Mouse (Mus musculus): Measurements from ENCODE around the gene Ehd3. TPM values are rescaled to one million over a fixed set of nuclear protein-coding genes. Genes with fewer than 3 reads are reported as not detected.

Gene Ehd3
- polyA plus RNA-seq, 1 experiment from 2014 or later, result 7.0 TPM

- H3K4me3 ChIP-seq (ENCODE audit: low read depth, low read length), result no peak overlapping the region
- WGBS, result 90% methylated on average over 9 of the region's 9 CpGs
- no peaks in the 10 kb centered on the region for H3K9me3 ChIP-seq (ENCODE audit: control insufficient read depth, low read length)
- DNase-seq (ENCODE audit: low spot score), result no peak
- no peaks in the 10 kb centered on the region for H3K4me1 ChIP-seq (replicated peaks; ENCODE audit: control insufficient read depth, insufficient read depth, low read length)
- no peak overlapping the region for H3K9ac ChIP-seq (ENCODE audit: low read depth, low read length)
- H3K36me3 ChIP-seq (ENCODE audit: control insufficient read depth, insufficient read depth, low read length), result no peaks in the 10 kb centered on the region
- H3K27me3 ChIP-seq (ENCODE audit: control insufficient read depth, insufficient read depth, low read length), result no peaks in the 10 kb centered on the region
- no peak for ATAC-seq (ENCODE audit: low FRiP score)
- H3K4me2 ChIP-seq (replicated peaks; ENCODE audit: low read depth, low read length), result no peak overlapping the region
- H3K27ac ChIP-seq (ENCODE audit: low read depth, low read length), result no peak overlapping the region
These were observed 65.2 kb downstream of the Ehd3 start for GRCm38 (mm10) chr17:73869008-73869685.

GRCm38 (mm10) chr17:73870956-73871605, 67.1 kb downstream of the Ehd3 start:
- Histone ChIP-seq H3K4me3 (ENCODE audit: low read depth, low read length) (no peak overlapping the region), H3K27me3 (ENCODE audit: control insufficient read depth, insufficient read depth, low read length) (no peaks in the 10 kb centered on the region), H3K36me3 (ENCODE audit: control insufficient read depth, insufficient read depth, low read length) (no peaks in the 10 kb centered on the region), H3K9me3 (ENCODE audit: control insufficient read depth, low read length) (no peaks in the 10 kb centered on the region), H3K9ac (ENCODE audit: low read depth, low read length) (no peak overlapping the region), H3K4me1 (replicated peaks; ENCODE audit: control insufficient read depth, insufficient read depth, low read length) (no peaks in the 10 kb centered on the region), H3K4me2 (replicated peaks; ENCODE audit: low read depth, low read length) (no peak overlapping the region), H3K27ac (ENCODE audit: low read depth, low read length) (no peak overlapping the region)
- 93% methylated on average over 14 of the region's 14 CpGs for WGBS
- ATAC-seq (ENCODE audit: low FRiP score) (no peak), DNase-seq (ENCODE audit: low spot score) (no peak)

GRCm38 (mm10) chr17:73875268-73875667, 71.3 kb downstream of the Ehd3 start:
- H3K27me3 ChIP-seq (ENCODE audit: control insufficient read depth, insufficient read depth, low read length), result no peaks in the 10 kb centered on the region
- no peak overlapping the region for H3K4me2 ChIP-seq (replicated peaks; ENCODE audit: low read depth, low read length)
- WGBS, result 90% methylated on average over 4 of the region's 4 CpGs

GRCm38 (mm10) chr17:73875674-73876073, 71.7 kb downstream of the Ehd3 start:
- Histone ChIP-seq H3K4me1 (replicated peaks; ENCODE audit: control insufficient read depth, insufficient read depth, low read length) (no peaks in the 10 kb centered on the region), H3K4me3 (ENCODE audit: low read depth, low read length) (no peak overlapping the region), H3K27ac (ENCODE audit: low read depth, low read length) (no peak overlapping the region), H3K36me3 (ENCODE audit: control insufficient read depth, insufficient read depth, low read length) (no peaks in the 10 kb centered on the region), H3K4me2 (replicated peaks; ENCODE audit: low read depth, low read length) (no peak overlapping the region), H3K9ac (ENCODE audit: low read depth, low read length) (no peak overlapping the region), H3K27me3 (ENCODE audit: control insufficient read depth, insufficient read depth, low read length) (no peaks in the 10 kb centered on the region), H3K9me3 (ENCODE audit: control insufficient read depth, low read length) (no peaks in the 10 kb centered on the region)
- DNase-seq (ENCODE audit: low spot score), result no peak
- WGBS, result 94% methylated on average over 7 of the region's 7 CpGs
- ATAC-seq (ENCODE audit: low FRiP score), result no peak

More at GRCm38 (mm10) chr17:73875268-73875667, 71.3 kb downstream of the Ehd3 start:
- no peak overlapping the region for H3K9ac ChIP-seq (ENCODE audit: low read depth, low read length)
- ATAC-seq (ENCODE audit: low FRiP score) (no peak), DNase-seq (ENCODE audit: low spot score) (no peak)
- H3K27ac ChIP-seq (ENCODE audit: low read depth, low read length), result no peak overlapping the region
- H3K4me1 ChIP-seq (replicated peaks; ENCODE audit: control insufficient read depth, insufficient read depth, low read length), result no peaks in the 10 kb centered on the region
- no peak overlapping the region for H3K4me3 ChIP-seq (ENCODE audit: low read depth, low read length)
- H3K36me3 ChIP-seq (ENCODE audit: control insufficient read depth, insufficient read depth, low read length), result no peaks in the 10 kb centered on the region
- no peaks in the 10 kb centered on the region for H3K9me3 ChIP-seq (ENCODE audit: control insufficient read depth, low read length)

- Histone ChIP-seq H3K27ac (ENCODE audit: low read depth, low read length) (no peak overlapping the region), H3K9me3 (ENCODE audit: control insufficient read depth, low read length) (no peaks in the 10 kb centered on the region), H3K4me2 (replicated peaks; ENCODE audit: low read depth, low read length) (no peak overlapping the region), H3K4me3 (ENCODE audit: low read depth, low read length) (no peak overlapping the region), H3K27me3 (ENCODE audit: control insufficient read depth, insufficient read depth, low read length) (no peaks in the 10 kb centered on the region), H3K36me3 (ENCODE audit: control insufficient read depth, insufficient read depth, low read length) (no peaks in the 10 kb centered on the region), H3K4me1 (replicated peaks; ENCODE audit: control insufficient read depth, insufficient read depth, low read length) (no peaks in the 10 kb centered on the region), H3K9ac (ENCODE audit: low read depth, low read length) (no peak overlapping the region)
- DNase-seq (ENCODE audit: low spot score) (no peak), ATAC-seq (ENCODE audit: low FRiP score) (peak; percentile 73; the same call in 1 of the 2 replicates)
- 86% methylated on average over 10 of the region's 10 CpGs for WGBS
These were observed 75.5 kb downstream of the Ehd3 start for GRCm38 (mm10) chr17:73879262-73879916.

GRCm38 (mm10) chr17:73880286-73880685, 76.4 kb downstream of the Ehd3 start:
- H3K4me1 ChIP-seq (replicated peaks; ENCODE audit: control insufficient read depth, insufficient read depth, low read length), result no peaks in the 10 kb centered on the region
- H3K9ac ChIP-seq (ENCODE audit: low read depth, low read length), result no peak overlapping the region
- no peak for DNase-seq (ENCODE audit: low spot score)
- H3K27me3 ChIP-seq (ENCODE audit: control insufficient read depth, insufficient read depth, low read length), result no peaks in the 10 kb centered on the region
- H3K27ac ChIP-seq (ENCODE audit: low read depth, low read length), result no peak overlapping the region
- ATAC-seq (ENCODE audit: low FRiP score), result no peak
- no peak overlapping the region for H3K4me2 ChIP-seq (replicated peaks; ENCODE audit: low read depth, low read length)
- H3K4me3 ChIP-seq (ENCODE audit: low read depth, low read length), result no peak overlapping the region
- WGBS, result 91% methylated on average over 6 of the region's 6 CpGs
- H3K9me3 ChIP-seq (ENCODE audit: control insufficient read depth, low read length), result no peaks in the 10 kb centered on the region
- H3K36me3 ChIP-seq (ENCODE audit: control insufficient read depth, insufficient read depth, low read length), result no peaks in the 10 kb centered on the region

- Histone ChIP-seq H3K9me3 (ENCODE audit: control insufficient read depth, low read length) (no peaks in the 10 kb centered on the region), H3K27ac (ENCODE audit: low read depth, low read length) (no peak overlapping the region), H3K27me3 (ENCODE audit: control insufficient read depth, insufficient read depth, low read length) (no peaks in the 10 kb centered on the region), H3K4me2 (replicated peaks; ENCODE audit: low read depth, low read length) (no peak overlapping the region), H3K4me1 (replicated peaks; ENCODE audit: control insufficient read depth, insufficient read depth, low read length) (no peaks in the 10 kb centered on the region), H3K36me3 (ENCODE audit: control insufficient read depth, insufficient read depth, low read length) (no peaks in the 10 kb centered on the region), H3K4me3 (ENCODE audit: low read depth, low read length) (no peak overlapping the region), H3K9ac (ENCODE audit: low read depth, low read length) (no peak overlapping the region)
- ATAC-seq (ENCODE audit: low FRiP score) (no peak), DNase-seq (ENCODE audit: low spot score) (no peak)
- WGBS, result 76% methylated on average over 6 of the region's 6 CpGs
These were observed 77.4 kb downstream of the Ehd3 start for GRCm38 (mm10) chr17:73881295-73881694.

All from hindbrain, embryonic 11.5 days (tissue).